Mouse (Mus musculus) limb, embryonic 15.5 days (tissue): ENCODE data around the gene Gm17657. TPM values are rescaled to one million over a fixed set of nuclear protein-coding genes. Genes with fewer than 3 reads are reported as not detected.

Source experiments
- ATAC-seq: fragments of 200-750 bp; cut with Nextera tagmentation; 2 replicates; pipeline ENCODE4 v1.8.0; 2017; ENCODE audit warnings: low read depth, moderate TSS enrichment; ENCODE audit not compliant: insufficient number of reproducible peaks, low FRiP score, low TSS enrichment
- H3K27ac ChIP-seq: fragments of 300-500 bp; sonication (generic); 2 replicates; pipeline ENCODE4 v1.5.1; 2015; ENCODE audit warnings: moderate library complexity, mild to moderate bottlenecking, inconsistent platforms
- H3K27me3 ChIP-seq: fragments of 300-500 bp; sonication (generic); 2 replicates; pipeline ENCODE4 v1.6.1; 2015; ENCODE audit warnings: inconsistent platforms
- H3K36me3 ChIP-seq: fragments of 300-500 bp; sonication (generic); 2 replicates; pipeline ENCODE4 v1.6.1; 2015; ENCODE audit warnings: inconsistent platforms
- H3K4me1 ChIP-seq: fragments of 300-500 bp; sonication (generic); 2 replicates; pipeline ENCODE4 v1.6.1; 2015; ENCODE audit warnings: inconsistent platforms
- H3K4me2 ChIP-seq: fragments of 300-500 bp; sonication (generic); 2 replicates; pipeline ENCODE4 v1.6.1; 2015; ENCODE audit warnings: mild to moderate bottlenecking, inconsistent platforms
- H3K4me3 ChIP-seq: fragments of 300-500 bp; sonication (generic); 2 replicates; pipeline ENCODE4 v1.5.1; 2015; ENCODE audit warnings: mild to moderate bottlenecking, inconsistent platforms
- H3K9ac ChIP-seq: fragments of 300-500 bp; sonication (generic); 2 replicates; pipeline ENCODE4 v1.6.1; 2015; ENCODE audit warnings: inconsistent platforms
- H3K9me3 ChIP-seq: fragments of 300-500 bp; sonication (generic); 2 replicates; pipeline ENCODE4 v1.6.1; 2016; ENCODE audit warnings: inconsistent platforms
- WGBS: fragments of 180-500 bp; shearing (Covaris S2); methylation state at CpG from one replicate; pipeline ENCODE4 v1.1.7; 2015; 5-methylcytosine and 5-hydroxymethylcytosine counted together
- polyA plus RNA-seq: library from polyadenylated mRNA; unstranded; fragments of >200 nt; fragmentation: Nextera tagmentation; extraction: Ambion mirVana; gene quantifications from 2 replicates; pipeline ENCODE4 v1.2.1, GENCODE M21; 2015

The Gm17657 gene
- polyA plus RNA-seq, 1 experiment from 2014 or later: not detected

DNA sequence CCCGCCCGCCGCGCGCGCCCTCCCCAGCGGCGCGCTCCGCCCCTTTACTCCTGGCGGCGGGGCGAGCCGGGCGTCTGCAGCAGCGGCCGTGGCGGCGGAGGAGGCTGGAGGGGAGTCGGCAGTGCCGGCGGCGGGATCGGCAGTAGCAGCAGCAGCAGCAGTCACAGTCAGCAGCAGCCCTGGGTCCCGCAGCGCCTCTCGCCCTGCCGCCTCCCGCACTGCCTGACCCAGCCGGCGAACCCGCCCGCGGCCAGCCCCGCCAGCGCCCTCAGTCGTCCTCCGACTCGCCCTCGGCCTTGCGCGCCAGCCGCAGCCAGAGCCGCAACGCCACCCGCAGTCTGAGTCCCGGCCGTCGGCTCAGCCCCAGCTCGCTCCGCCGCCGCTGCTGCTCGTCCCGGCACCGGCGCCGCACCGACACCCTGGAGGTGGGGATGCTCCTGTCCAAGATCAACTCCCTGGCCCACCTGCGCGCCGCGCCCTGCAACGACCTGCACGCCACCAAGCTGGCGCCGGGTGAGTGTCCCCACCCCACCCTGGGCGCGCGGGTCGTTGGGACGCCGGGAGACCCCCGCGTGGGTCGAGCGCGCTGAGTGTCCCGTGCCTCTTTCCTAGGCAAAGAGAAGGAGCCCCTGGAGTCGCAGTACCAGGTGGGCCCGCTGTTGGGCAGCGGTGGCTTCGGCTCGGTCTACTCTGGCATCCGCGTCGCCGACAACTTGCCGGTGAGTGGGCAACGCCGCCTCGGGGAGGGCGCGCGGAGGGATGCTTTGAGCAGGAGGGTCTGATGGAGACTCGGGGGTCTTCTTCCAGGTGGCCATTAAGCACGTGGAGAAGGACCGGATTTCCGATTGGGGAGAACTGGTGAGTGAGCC is 58.5 kb downstream of the Gm17657 start, which contains the start of gene Pim1:
Gene Pim1, plus strand, starts transcription at position 41 of the 869 bp plus-strand sequence.
- Histone ChIP-seq H3K4me1 (peaks cover 23% of the 10 kb centered on the region), H3K27ac (peak within 1 kb of the TSS; percentile 93), H3K9ac (peak within 1 kb of the TSS; percentile 87), H3K9me3 (no peaks in the 10 kb centered on the region), H3K36me3 (peaks cover 13% of the 10 kb centered on the region), H3K27me3 (no peaks in the 10 kb centered on the region), H3K4me3 (peak within 1 kb of the TSS; percentile 97), H3K4me2 (peak within 1 kb of the TSS; percentile 87)
- under 1% methylated on average over 72 of the region's 99 CpGs for WGBS
- ATAC-seq: no peak

DNA sequence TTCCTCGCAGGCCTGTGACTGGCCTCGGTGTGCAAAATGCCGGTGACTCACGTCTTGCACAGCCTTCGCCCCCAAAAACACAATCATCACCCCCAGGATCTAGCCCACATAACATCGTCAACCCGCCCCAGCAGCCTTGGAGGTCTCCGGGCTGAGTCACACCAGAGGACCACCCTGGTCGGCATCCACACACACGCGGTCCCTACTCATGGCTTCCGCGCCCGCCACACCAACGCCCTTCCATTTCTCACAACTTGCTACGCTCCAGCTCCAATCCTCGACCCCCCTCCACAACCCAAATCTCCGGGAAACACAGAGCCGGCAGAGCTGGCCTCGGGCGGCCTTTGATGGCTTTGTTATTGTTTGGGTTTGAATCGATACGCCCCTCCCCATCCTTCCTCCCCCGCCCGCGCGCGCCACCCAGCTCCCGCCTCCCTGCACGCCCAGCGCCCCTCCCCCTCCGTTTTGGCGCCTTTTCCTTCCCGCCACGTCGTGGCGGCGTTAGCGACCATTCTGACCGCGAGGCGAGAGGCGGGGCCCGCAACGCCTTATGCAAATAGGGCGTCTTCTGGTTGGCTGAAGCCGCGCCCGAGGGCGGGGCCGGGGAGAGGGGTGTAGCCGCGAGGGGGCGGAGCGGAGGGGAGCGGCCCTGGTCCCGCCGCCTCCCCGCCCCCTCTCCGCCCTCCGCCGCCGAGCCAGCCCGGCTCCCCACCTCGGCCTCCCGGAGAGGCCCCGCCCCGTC is 59.3 kb downstream of the Gm17657 start:
- WGBS: under 1% methylated on average over 53 of the region's 68 CpGs
- peaks cover 23% of the 10 kb centered on the region for H3K4me1 ChIP-seq
- H3K27me3 ChIP-seq: no peaks in the 10 kb centered on the region
- ATAC-seq: peak; percentile 92
- no peaks in the 10 kb centered on the region for H3K9me3 ChIP-seq
- peaks cover 13% of the 10 kb centered on the region for H3K36me3 ChIP-seq
- H3K4me3 ChIP-seq: peak overlapping the region; percentile 97
- peak overlapping the region; percentile 59 for H3K9ac ChIP-seq
- H3K4me2 ChIP-seq: peak overlapping the region; percentile 87
- H3K27ac ChIP-seq: peak overlapping the region; percentile 93

DNA sequence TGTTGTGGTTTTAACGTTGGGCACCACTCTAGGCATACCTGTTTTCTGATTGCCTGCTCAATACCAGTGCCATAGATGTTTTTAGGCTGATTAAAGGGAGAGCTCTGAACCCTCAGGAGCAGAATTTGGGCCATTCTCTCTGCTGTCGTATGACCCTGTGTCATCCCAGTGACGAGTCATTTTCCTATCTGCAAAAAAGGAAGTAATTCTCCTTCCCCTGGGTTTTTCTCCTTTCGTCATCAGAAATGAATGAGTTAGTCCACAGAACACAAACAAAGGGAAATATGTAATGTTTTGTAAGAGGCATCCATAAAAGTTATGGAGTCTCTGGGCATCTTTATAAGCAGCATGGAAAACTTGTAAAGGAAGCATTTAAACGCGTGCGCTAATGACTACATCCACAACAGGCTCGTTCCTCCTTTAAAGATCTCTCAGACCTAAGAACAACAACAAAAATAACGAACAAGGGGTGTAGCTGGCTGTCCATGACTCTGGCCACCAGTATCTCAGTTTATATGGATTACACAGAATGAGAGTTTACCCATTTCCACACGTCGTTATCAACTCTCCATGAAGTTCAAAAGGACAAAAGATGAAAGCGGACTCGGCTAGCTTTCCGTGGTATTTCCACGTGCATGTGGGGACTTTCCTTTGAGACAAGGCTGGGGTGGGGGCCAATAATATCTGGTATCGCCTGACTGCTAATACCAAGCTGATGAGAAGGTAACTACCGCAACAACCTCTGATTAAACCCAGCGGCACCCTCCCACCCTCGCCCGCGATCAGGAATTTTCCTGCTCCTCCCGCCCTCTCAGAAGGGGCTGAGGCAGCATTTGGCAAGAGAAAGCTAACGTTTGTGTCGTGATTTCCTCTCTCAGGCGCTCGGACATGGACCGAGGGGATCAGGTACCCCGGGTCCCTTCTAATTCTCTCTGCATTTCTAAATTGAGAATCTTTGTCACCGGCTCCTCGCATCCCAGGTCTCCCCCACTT is 60.2 kb downstream of the Gm17657 start:
- peaks cover 8% of the 10 kb centered on the region for H3K36me3 ChIP-seq
- peak overlapping the region; percentile 59 for H3K9ac ChIP-seq
- no peaks in the 10 kb centered on the region for H3K9me3 ChIP-seq
- peaks cover 18% of the 10 kb centered on the region for H3K4me1 ChIP-seq
- H3K27ac ChIP-seq: peak overlapping the region; percentile 93
- no peak for ATAC-seq
- no peaks in the 10 kb centered on the region for H3K27me3 ChIP-seq
- 4% methylated on average over 30 of the region's 30 CpGs for WGBS
- H3K4me2 ChIP-seq: peak overlapping the region; percentile 79
- peak overlapping the region; percentile 97 for H3K4me3 ChIP-seq

DNA sequence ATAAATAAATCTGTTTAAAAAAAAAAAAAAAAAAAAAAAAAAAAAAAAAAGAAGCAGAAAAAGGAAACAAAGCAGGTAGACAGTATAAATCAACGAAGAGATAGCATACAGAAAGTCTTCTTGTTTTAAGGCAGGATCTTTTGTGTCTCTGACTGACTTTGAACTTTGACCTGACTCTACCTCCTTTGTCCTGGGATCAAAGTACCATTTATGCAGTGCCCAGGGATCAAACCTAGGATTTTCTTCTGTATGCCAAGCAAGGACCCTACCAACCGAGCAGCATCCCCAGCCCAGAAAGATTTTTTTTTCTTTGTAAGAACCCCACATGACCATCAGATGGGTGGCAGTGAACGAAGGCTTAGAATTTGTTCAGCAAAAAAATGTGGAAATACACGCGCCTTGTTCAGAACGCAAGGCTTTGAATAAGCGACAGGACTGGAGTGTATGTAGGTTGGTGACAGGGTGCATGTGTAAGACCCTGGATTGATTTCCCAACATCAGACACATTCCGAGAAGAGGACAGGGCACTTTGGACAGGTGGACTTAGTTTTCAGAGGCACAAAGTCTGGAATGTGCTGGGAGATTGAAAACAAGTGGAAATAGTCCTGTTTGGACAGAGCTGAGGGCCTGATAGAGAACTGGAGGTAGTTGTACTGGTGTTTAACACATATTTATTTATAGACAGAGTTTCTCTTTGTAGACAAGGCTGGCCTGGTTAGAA is 61.0 kb downstream of the Gm17657 start:
- peak overlapping the region; percentile 6; the same call in 1 of the 2 replicates for H3K27ac ChIP-seq

DNA sequence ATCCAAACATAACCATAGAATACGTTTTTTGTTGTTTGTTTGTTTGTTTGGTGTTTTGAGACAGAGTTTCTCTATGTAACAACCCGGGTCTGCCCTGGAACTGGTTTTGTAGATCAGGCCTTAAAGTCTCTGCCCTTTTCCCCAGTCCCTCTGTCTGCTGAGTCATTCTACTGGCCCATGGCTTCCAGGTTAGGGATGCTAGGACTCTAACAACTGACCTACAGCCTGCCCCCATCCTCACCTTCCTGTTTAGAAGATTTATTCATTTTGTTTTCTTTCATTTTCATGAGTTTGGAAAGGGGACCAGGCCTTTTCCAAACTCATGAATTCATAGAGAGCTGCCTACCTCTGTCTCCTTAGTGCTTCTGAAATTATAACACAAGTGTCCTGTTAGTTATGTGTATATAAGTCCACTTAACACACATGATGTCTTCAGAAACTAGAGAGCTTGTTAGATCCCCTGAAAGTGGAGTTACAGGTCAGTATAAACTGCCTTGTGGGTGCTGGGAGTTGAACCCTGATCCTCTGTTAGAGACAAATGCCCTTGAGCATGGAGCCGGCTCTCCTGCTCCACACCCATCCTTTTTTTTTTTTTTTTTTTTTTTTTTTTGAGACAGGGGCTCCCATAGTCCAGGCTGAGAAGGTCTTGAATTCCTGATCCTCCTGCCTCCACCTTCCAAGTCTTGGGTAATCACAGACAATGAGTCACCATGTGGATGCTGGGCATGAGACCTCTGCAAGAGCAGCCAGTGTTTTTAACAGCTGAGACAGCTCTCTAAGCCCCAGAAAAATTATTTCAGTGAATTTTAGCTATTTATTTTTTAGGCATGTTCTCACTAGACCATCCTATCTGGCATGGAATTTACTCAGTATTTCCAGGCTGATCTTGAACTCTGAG is 63.9 kb downstream of the Gm17657 start:
- Histone ChIP-seq H3K4me3 (no peak overlapping the region), H3K4me2 (no peak overlapping the region), H3K27ac (no peak overlapping the region), H3K36me3 (no peaks in the 10 kb centered on the region), H3K9me3 (0 out of 2 replicates have a peak, but pooled peaks cover 4% of the 10 kb centered on the region), H3K4me1 (0 out of 2 replicates have a peak, but pooled peaks cover 2% of the 10 kb centered on the region), H3K27me3 (no peaks in the 10 kb centered on the region), H3K9ac (no peak overlapping the region)
- ATAC-seq: no peak
- 62% methylated on average over 3 of the region's 3 CpGs for WGBS

More for the DNA sequence above, 61.0 kb downstream of the Gm17657 start:
- Histone ChIP-seq H3K36me3 (no peaks in the 10 kb centered on the region), H3K4me1 (peaks cover 13% of the 10 kb centered on the region), H3K27me3 (no peaks in the 10 kb centered on the region), H3K9me3 (no peaks in the 10 kb centered on the region), H3K4me3 (no peak overlapping the region), H3K9ac (no peak overlapping the region), H3K4me2 (no peak overlapping the region)
- no peak for ATAC-seq
- WGBS: 81% methylated on average over 8 of the region's 8 CpGs

DNA sequence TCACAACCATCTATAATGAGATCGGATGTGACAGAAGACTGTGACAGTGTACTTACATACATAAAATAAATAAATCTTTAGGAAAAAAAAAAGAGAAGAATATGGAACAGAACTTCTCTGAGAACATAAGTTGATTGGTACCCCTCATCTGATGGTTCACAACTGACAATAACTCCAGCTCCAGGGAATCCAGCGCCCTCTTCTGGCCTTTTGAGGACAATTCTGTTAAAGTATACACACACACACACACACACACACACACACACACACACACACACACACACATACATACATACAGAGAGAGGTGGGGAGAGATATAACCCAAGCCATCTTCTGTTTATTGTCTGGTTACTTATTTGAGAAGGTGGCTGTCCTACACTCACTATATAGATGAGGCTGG is 65.0 kb downstream of the Gm17657 start:
- Histone ChIP-seq H3K9me3 (0 out of 2 replicates have a peak, but pooled peaks cover 4% of the 10 kb centered on the region), H3K4me3 (no peak overlapping the region), H3K9ac (no peak overlapping the region), H3K36me3 (no peaks in the 10 kb centered on the region), H3K27ac (no peak overlapping the region), H3K27me3 (no peaks in the 10 kb centered on the region), H3K4me1 (no peaks in the 10 kb centered on the region), H3K4me2 (no peak overlapping the region)
- ATAC-seq: no peak
- WGBS: 89% methylated on average over 2 of the region's 2 CpGs

DNA sequence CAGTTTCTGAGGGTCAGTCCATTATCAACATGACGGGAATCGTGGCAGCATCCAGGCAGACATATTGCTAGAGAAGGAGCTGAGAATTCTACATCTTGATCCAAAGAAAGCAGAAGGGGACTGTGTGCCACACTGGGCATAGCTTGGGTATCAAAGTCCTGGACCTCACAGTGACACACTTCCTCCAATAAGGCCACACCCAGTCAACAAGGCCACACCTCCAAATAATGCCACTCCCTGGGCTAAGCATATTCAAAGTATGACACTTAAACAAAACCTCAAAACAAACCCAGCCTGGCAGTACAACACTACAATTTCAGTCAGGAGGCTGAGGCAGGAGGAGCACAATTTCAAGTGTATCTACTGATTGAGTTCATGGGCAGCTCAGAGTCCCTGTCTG is 66.2 kb downstream of the Gm17657 start:
- 95% methylated on average over 2 of the region's 2 CpGs for WGBS

DNA sequence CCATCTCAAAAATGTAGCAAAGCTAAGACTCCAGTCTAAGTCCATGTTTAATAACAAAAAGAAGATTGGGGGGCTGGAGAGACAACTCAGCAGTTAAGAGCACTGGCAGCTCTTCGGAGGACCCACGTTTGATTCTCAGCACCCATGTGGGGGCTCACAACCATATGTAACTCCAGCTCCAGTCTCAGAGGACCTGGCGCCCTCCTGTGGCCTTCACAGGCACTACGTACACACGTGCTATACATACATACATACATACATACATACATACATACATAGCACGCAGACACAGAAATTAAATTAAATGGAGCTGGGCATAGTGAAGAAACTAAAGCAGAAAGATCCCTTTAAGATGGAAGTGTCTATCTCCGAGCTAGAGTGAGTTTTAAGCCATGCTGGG is 66.8 kb downstream of the Gm17657 start:
- Histone ChIP-seq H3K4me2 (no peak overlapping the region), H3K9ac (no peak overlapping the region), H3K27me3 (no peaks in the 10 kb centered on the region), H3K4me1 (no peaks in the 10 kb centered on the region), H3K27ac (no peak overlapping the region), H3K9me3 (0 out of 2 replicates have a peak, but pooled peaks cover 4% of the 10 kb centered on the region), H3K36me3 (no peaks in the 10 kb centered on the region), H3K4me3 (no peak overlapping the region)
- ATAC-seq: no peak
- whole genome bisulfite sequencing: 95% methylated on average over 7 of the region's 7 CpGs

More for the DNA sequence above, 66.2 kb downstream of the Gm17657 start:
- H3K4me1 ChIP-seq: no peaks in the 10 kb centered on the region
- H3K27ac ChIP-seq: no peak overlapping the region
- ATAC-seq: no peak
- H3K9me3 ChIP-seq: 0 out of 2 replicates have a peak, but pooled peaks cover 4% of the 10 kb centered on the region
- no peak overlapping the region for H3K4me2 ChIP-seq
- H3K27me3 ChIP-seq: no peaks in the 10 kb centered on the region
- H3K4me3 ChIP-seq: no peak overlapping the region
- H3K9ac ChIP-seq: no peak overlapping the region
- H3K36me3 ChIP-seq: no peaks in the 10 kb centered on the region

DNA sequence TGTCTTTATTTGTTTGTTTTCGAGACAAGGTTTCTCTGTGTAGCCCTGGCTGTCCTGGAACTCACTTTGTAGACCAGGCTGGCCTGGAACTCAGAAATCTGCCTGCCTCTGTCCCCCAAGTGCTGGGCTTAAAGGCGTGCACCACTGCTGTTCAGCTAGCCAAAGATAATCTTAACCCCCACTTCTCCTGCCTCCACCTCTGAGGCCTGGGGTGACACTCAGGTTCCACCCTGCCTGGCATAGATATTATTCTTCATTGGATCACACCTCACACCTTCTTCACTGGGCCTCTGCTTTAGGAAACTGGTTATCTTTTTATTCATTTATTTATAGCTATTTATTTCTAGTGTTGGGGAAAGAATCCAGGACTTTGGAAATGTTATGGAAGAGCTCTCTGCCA is 69.2 kb downstream of the Gm17657 start:
- Histone ChIP-seq H3K9me3 (0 out of 2 replicates have a peak, but pooled peaks cover 4% of the 10 kb centered on the region), H3K4me2 (no peak overlapping the region), H3K4me1 (no peaks in the 10 kb centered on the region), H3K36me3 (no peaks in the 10 kb centered on the region), H3K27ac (no peak overlapping the region), H3K4me3 (no peak overlapping the region), H3K27me3 (no peaks in the 10 kb centered on the region), H3K9ac (no peak overlapping the region)
- no peak for ATAC-seq
- WGBS: 81% methylated on average over 2 of the region's 2 CpGs

DNA sequence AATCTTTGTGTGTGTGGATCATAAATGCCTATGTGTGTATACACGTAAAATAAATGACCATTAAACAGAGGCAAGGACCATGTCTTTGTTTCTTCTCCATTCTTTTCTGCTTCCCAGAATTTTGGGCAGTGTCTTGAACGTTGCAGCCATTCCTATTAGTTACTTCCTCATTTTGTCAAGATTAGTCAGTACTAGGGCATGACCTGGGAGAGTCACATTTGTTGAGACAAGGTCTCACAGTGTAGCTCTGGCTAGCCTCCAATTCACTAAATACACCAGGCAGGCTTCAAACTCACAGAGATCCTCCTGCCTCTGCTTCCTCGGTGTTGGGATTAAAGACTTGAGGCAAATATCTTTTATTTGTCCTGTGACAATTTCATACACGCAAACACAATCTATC is 71.2 kb downstream of the Gm17657 start:
- Histone ChIP-seq H3K27ac (no peak overlapping the region), H3K4me3 (no peak overlapping the region), H3K4me1 (no peaks in the 10 kb centered on the region), H3K9ac (no peak overlapping the region), H3K27me3 (no peaks in the 10 kb centered on the region), H3K4me2 (no peak overlapping the region), H3K9me3 (0 out of 2 replicates have a peak, but pooled peaks cover 4% of the 10 kb centered on the region), H3K36me3 (no peaks in the 10 kb centered on the region)
- ATAC-seq: no peak
- WGBS: 83% methylated on average over 4 of the region's 4 CpGs
